Mouse (Mus musculus) neural tube, embryonic 15.5 days (tissue): ENCODE data around the gene Tnfrsf1a. TPM values are rescaled to one million over a fixed set of nuclear protein-coding genes. Genes with fewer than 3 reads are reported as not detected.

Experiments used
- ATAC-seq: fragments of 200-750 bp; cut with Nextera tagmentation; 2 replicates; pipeline ENCODE4 v1.8.0; 2017; ENCODE audit warnings: mild to moderate bottlenecking, moderate TSS enrichment, moderate library complexity; ENCODE audit not compliant: low FRiP score
- H3K27ac ChIP-seq: fragments of 300-500 bp; sonication (generic); replicated peaks from 2 replicates; pipeline ENCODE4 v1.5.1; 2015; ENCODE audit warnings: mild to moderate bottlenecking, inconsistent platforms
- H3K27me3 ChIP-seq: fragments of 300-500 bp; sonication (generic); replicated peaks from 2 replicates; pipeline ENCODE4 v1.6.1; 2015; ENCODE audit warnings: inconsistent platforms
- H3K36me3 ChIP-seq: fragments of 300-500 bp; sonication (generic); 2 replicates; pipeline ENCODE4 v1.6.1; 2015; ENCODE audit warnings: inconsistent platforms
- H3K4me1 ChIP-seq: fragments of 300-500 bp; sonication (generic); 2 replicates; pipeline ENCODE4 v1.6.1; 2015; ENCODE audit warnings: inconsistent platforms
- H3K4me2 ChIP-seq: fragments of 300-500 bp; sonication (generic); 2 replicates; pipeline ENCODE4 v1.6.1; 2015; ENCODE audit warnings: inconsistent platforms, mild to moderate bottlenecking, moderate library complexity
- H3K4me3 ChIP-seq: fragments of 300-500 bp; sonication (generic); replicated peaks from 2 replicates; pipeline ENCODE4 v1.5.1; 2015; ENCODE audit warnings: mild to moderate bottlenecking, inconsistent platforms
- H3K9ac ChIP-seq: fragments of 300-500 bp; sonication (generic); replicated peaks from 2 replicates; pipeline ENCODE4 v1.6.1; 2015; ENCODE audit warnings: mild to moderate bottlenecking, inconsistent platforms
- H3K9me3 ChIP-seq: fragments of 300-500 bp; sonication (generic); replicated peaks from 2 replicates; pipeline ENCODE4 v1.6.1; 2016; ENCODE audit warnings: inconsistent platforms
- WGBS: fragments of 180-500 bp; shearing (Covaris S2); methylation state at CpG from one replicate; pipeline ENCODE4 v1.1.7; 2015; ENCODE audit warnings: mixed read lengths; 5-methylcytosine and 5-hydroxymethylcytosine counted together
- polyA plus RNA-seq: library from polyadenylated mRNA; unstranded; fragments of >200 nt; fragmentation: Nextera tagmentation; extraction: Ambion mirVana; gene quantifications from 2 replicates; pipeline ENCODE4 v1.2.1, GENCODE M21; 2015

Tnfrsf1a gene
- polyA plus RNA-seq, 1 experiment from 2014 or later: 13.6 TPM

DNA sequence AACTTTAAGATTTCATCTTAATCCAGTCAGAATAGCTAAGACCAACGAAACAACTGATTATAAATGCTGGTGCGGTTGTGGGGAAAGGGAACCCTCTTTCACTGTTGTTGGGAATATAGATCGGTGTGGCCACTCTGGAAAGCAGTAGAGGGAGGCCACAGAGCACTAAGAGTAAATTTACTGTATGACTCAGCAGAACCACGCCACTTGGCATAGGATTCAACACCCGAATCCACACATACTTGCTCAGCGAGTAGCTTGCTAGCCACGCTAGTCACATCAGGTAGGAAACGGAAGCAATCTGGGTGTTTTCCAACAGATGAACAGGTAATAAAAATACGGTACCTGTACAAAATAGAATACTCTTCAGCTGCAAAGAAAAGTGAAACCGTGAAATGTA, 58.5 kb downstream of the Tnfrsf1a start:
- Histone ChIP-seq H3K9me3 (0 out of 2 replicates have a peak, but pooled peaks cover 2% of the 10 kb centered on the region), H3K4me3 (no peak overlapping the region), H3K9ac (no peak overlapping the region), H3K4me1 (peaks cover 7% of the 10 kb centered on the region; the same call in 1 of the 2 replicates), H3K4me2 (no peak overlapping the region), H3K27ac (no peak overlapping the region), H3K27me3 (no peaks in the 10 kb centered on the region), H3K36me3 (no peaks in the 10 kb centered on the region)
- 96% methylated on average over 10 of the region's 10 CpGs for WGBS
- ATAC-seq: no peak

GRCm38 (mm10) chr6:125410551-125410950, 61.4 kb downstream of the Tnfrsf1a start:
- no peaks in the 10 kb centered on the region for H3K36me3 ChIP-seq
- no peak overlapping the region for H3K4me2 ChIP-seq
- H3K27ac ChIP-seq: no peak overlapping the region
- no peaks in the 10 kb centered on the region for H3K27me3 ChIP-seq
- H3K9ac ChIP-seq: no peak overlapping the region
- WGBS: 72% methylated on average over 11 of the region's 11 CpGs
- no peak overlapping the region for H3K4me3 ChIP-seq
- 0 out of 2 replicates have a peak, but pooled peaks cover 2% of the 10 kb centered on the region for H3K9me3 ChIP-seq
- no peak for ATAC-seq
- H3K4me1 ChIP-seq: peaks cover 7% of the 10 kb centered on the region; the same call in 1 of the 2 replicates

DNA sequence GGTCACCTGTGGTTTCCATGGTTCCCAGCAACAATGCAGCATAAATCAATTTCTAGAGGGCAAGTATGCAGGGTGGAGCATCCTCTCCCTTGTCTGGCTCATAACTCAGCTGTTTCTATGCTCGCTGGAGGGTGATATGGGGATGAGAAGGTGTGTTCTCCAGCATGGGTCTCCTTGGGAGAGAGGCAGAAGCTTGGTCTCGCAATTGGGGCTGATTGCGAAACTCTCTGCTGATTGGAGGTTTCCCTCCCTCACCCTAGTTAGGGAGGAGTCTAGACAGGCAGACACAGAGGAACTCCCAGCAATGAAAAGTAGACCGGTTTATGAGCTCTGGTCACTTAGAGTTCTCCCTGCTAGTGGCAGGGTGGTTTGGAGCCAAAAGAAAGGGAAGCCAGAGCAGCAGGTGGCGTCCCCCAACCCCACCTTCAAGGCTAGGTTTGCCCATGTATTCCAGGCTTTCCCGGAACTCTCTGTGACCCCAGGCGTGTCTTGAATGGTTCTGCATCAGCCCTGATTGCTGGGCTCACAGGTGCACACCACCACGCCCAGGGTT, 61.9 kb downstream of the Tnfrsf1a start:
- Histone ChIP-seq H3K9ac (no peak overlapping the region), H3K4me1 (peaks cover 7% of the 10 kb centered on the region; the same call in 1 of the 2 replicates), H3K4me2 (no peak overlapping the region), H3K9me3 (0 out of 2 replicates have a peak, but pooled peaks cover 2% of the 10 kb centered on the region), H3K4me3 (no peak overlapping the region), H3K27ac (no peak overlapping the region), H3K36me3 (no peaks in the 10 kb centered on the region), H3K27me3 (no peaks in the 10 kb centered on the region)
- ATAC-seq: no peak
- WGBS: 51% methylated on average over 8 of the region's 8 CpGs

DNA sequence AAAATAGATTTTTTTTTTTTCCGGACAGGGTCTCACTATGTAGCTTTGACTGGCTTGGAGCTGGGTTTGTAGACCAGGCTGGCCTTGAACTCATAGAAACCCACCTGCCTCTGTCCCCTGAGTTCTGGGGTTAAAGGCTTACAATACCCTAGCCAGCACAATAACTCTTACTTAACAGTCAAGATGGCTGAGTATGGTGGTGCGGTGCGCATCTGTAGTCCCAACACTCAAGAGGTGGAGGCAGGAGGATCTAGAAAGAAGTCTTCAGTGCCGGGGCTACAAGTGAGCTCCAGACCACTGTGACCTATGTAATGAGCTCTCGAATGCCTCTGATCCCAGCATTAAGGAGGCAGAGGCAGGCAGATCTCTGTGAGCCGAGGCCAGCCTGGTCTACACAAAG, 62.5 kb downstream of the Tnfrsf1a start:
- no peak for ATAC-seq
- Histone ChIP-seq H3K4me1 (peaks cover 7% of the 10 kb centered on the region; the same call in 1 of the 2 replicates), H3K4me3 (no peak overlapping the region), H3K27me3 (no peaks in the 10 kb centered on the region), H3K4me2 (no peak overlapping the region), H3K27ac (no peak overlapping the region), H3K36me3 (no peaks in the 10 kb centered on the region), H3K9me3 (0 out of 2 replicates have a peak, but pooled peaks cover 2% of the 10 kb centered on the region), H3K9ac (no peak overlapping the region)
- WGBS: 98% methylated on average over 6 of the region's 6 CpGs

Other genes with a start within 250 kb of the Tnfrsf1a start
- gene Nop2, start 217.5 kb upstream of the Tnfrsf1a start, polyA plus RNA-seq: 47.8 and 58.0 TPM in 2 replicates
- gene Iffo1, start 204.1 kb upstream of the Tnfrsf1a start, polyA plus RNA-seq: 20.1 and 24.6 TPM in 2 replicates
- 1,563 and 1,690 TPM in 2 replicates for gene Gapdh, start 182.9 kb upstream of the Tnfrsf1a start, polyA plus RNA-seq
- 38.2 and 56.6 TPM in 2 replicates for gene Ncapd2, start 157.7 kb upstream of the Tnfrsf1a start, polyA plus RNA-seq
- 156 and 167 TPM in 2 replicates for gene Mrpl51, start 157.6 kb upstream of the Tnfrsf1a start, polyA plus RNA-seq
- gene Vamp1, start 133.8 kb upstream of the Tnfrsf1a start, polyA plus RNA-seq: 53.8 and 57.4 TPM in 2 replicates
- 7.1 and 11.9 TPM in 2 replicates for gene Tapbpl, start 117.5 kb upstream of the Tnfrsf1a start, polyA plus RNA-seq
- gene Cd27, start 112.4 kb upstream of the Tnfrsf1a start, polyA plus RNA-seq: 2.0 and 12.9 TPM in 2 replicates
- not detected in 2 replicates for gene Tuba3a, start 63.3 kb upstream of the Tnfrsf1a start, polyA plus RNA-seq
- 19.5 and 28.1 TPM in 2 replicates for gene Ltbr, start 35.5 kb upstream of the Tnfrsf1a start, polyA plus RNA-seq
- 0.44 and 2.6 TPM in 2 replicates for gene Scnn1a, start 28.7 kb upstream of the Tnfrsf1a start, polyA plus RNA-seq
- gene Plekhg6, start 31.4 kb downstream of the Tnfrsf1a start, polyA plus RNA-seq: 0.23 and 0.70 TPM in 2 replicates
- gene Cd9, start 145.4 kb downstream of the Tnfrsf1a start, polyA plus RNA-seq: 112 and 130 TPM in 2 replicates
- 7.8 and 14.9 TPM in 2 replicates for gene Vwf, start 197.4 kb downstream of the Tnfrsf1a start, polyA plus RNA-seq